Mouse (Mus musculus): ENCODE measurements at regions not wholly inside any gene's neighbourhood (a gene's known extent, or its start where the extent isn't known, plus 50 kb on each side); places are given as distances from the start of the nearest gene placed in this dataset.

DNA sequence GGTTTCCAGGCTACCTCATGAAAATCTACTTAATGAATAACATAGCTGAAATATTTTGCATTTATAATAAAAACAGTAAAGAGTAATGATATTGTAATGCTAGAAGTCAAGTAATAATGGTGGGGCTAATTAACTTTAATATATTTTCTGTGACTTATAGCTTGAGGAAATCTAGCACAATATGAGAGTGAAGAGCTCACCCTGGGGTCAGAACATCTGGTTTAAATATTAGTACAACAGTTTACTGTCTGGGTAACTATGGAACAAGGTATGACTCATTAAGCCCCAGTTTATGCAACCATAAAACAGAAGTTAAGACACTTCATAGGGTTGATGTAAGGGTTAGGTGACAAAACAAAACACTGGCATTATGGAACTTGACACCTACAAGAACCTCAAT lies 205.4 kb downstream of the AW209491 start:
- TF ChIP-seq EP300 (IDR thresholded peaks at IDR 0.05; ENCODE audit: insufficient read depth, low read depth, low read length) (no peak), CTCF (IDR thresholded peaks at IDR 0.05) (no peak), POLR2A (IDR thresholded peaks at IDR 0.05; ENCODE audit: insufficient read depth, low read depth, low read length) (no peak)

Measured in heart, adult 2 months (tissue).